Mouse (Mus musculus): ENCODE results near the gene Islr2. TPM values are rescaled to one million over a fixed set of nuclear protein-coding genes. Genes with fewer than 3 reads are reported as not detected.
A peak's percentile ranks its signal among the peaks of the same experiment; 100 is the strongest.

Gene Islr2
- total RNA-seq, 4 experiments from 2014 or later: 0.53 to 2.5 (median 0.73) TPM

GRCm38 (mm10) chr9:58196610-58197567 is 7.2 kb downstream of the Islr2 start:
- DNase-seq (ENCODE audit: low spot score): no peak

GRCm38 (mm10) chr9:58196141-58196540 is 8.0 kb downstream of the Islr2 start:
- DNase-seq (ENCODE audit: low spot score): no peak

GRCm38 (mm10) chr9:58195671-58196070 is 8.4 kb downstream of the Islr2 start:
- no peak for DNase-seq (ENCODE audit: low spot score)

DNA sequence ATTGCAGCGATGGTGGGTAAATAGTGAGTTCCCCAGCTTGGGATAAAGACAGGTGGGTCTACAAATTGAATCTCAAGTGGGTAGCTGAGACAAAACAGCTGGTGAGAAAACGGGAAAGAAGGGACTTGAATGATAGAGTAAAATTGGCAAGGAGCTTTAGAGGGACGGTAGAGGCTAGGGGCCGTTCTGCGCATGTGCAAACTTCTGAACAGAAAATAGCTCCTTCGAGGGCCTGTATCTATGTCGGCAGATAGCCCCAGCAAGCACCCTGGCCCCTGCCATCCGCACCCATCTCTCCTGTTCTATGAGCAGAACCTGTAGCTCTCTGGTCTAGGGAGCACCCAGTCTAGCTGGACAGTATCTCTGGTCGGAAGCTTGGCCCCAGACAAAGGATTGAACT is 9.9 kb downstream of the Islr2 start:
- DNase-seq (ENCODE audit: low spot score): no peak

- DNase-seq (ENCODE audit: low spot score): no peak
These were observed 19.7 kb downstream of the Islr2 start for GRCm38 (mm10) chr9:58184456-58184855.

- no peak for DNase-seq (ENCODE audit: low spot score)
These were observed 24.7 kb downstream of the Islr2 start for GRCm38 (mm10) chr9:58179390-58179789.

DNA sequence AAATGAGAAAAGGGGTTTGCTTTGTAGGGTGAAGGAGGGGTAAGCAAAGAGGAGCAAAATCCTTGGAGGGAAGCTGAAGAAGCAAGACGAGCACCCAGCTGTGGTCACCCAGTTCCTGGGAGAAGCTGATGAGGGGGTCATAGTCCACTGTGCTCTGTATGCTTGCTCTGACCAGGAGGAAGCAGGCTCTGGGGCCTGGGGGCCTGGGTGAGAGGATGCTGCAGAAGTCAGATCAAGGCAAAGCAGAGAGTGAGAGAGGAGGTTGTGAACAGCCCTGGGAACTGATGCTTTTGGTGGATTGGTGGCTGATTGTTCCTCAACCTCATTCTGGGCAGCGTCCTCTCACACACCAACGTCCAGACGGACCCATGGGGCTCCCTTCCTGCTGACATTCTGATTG is 27.0 kb downstream of the Islr2 start:
- no peak for DNase-seq (ENCODE audit: low spot score)

GRCm38 (mm10) chr9:58175745-58176487 is 28.2 kb downstream of the Islr2 start:
- DNase-seq (ENCODE audit: low spot score): no peak

DNA sequence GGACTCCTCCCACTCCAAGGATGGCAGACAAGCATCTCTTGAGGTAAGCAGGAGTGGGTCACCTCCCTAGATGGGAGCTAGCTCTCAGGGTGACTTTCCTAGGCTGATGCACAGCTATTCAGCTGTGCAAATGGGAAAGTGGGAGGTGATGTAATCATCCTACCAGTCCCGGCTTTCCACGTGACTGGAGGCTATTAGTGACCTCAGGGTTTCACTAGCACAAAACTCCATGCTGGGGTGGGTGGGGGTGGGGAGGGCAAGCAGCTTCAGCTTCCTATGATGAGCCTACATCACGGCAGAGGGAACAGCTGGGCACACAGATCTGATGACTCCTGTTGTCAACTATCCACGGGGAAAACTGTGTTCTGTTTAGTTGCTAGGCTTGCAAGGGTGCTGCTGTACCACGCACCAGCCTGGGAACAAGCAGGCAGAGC is 29.3 kb downstream of the Islr2 start:
- DNase-seq (ENCODE audit: low spot score): no peak

DNA sequence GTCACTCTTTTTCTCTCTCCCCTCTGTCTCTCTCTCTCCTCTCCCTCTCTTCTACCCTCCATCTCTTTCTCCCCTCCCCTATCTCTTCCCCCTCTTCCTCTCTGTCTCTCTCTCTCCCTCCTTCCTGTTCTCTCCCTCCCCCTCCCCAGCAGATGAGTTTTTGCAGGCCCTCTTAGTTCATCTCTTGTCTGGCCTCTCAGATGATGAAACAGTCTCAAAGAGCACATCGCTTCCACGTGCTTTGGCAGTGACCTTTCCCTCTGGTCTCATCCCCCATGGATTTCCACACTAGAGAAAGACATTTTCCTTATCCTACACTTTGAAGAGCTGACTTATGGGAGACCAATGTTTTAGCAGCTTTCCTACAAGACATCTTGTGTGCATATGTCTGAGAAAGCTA is 31.3 kb downstream of the Islr2 start:
- DNase-seq (ENCODE audit: low spot score): no peak

DNA sequence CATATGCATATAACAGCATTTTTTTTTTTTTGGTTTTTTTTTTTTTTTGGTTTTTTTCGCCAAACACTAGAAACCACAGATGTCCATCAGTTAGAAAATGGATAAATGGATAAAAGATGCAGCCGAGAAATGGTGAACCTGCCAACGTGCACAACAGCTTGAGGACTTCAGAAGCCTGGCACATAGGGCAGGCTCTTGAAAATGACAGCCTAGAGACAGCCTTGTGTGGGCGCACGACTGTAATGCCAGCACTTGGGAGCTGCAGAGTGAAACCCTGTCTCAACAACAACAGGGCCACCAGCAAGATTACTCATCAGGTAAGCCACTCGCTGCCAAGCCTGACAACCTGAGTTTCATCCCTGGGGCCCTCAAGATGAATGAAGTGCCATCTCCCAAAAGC is 34.7 kb downstream of the Islr2 start:
- DNase-seq (ENCODE audit: low spot score): no peak

DNA sequence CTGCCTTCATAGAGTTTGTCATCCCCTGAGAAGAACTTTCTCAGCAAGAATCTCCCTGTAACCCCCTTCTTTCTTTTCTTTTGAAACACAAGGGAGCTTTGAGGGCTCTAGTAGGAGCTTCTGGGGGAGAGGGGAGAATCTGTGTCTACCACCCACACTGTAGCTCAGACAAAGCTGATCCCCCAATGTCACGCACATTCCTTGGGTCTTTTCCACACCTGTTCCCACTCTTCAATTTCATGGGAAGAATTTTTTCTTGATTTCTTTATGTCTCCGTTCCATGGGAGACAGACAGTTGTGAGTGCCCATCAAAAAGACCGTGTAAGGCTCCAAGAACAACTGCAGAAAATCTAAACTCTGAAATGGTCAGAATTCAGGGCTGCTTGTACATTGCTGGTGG is 35.2 kb downstream of the Islr2 start:
- no peak for DNase-seq (ENCODE audit: low spot score)

- no peak for DNase-seq (ENCODE audit: low spot score)
These were observed 38.3 kb downstream of the Islr2 start for GRCm38 (mm10) chr9:58165779-58166178.

GRCm38 (mm10) chr9:58163146-58163545 is 41.0 kb downstream of the Islr2 start:
- DNase-seq (ENCODE audit: low spot score): no peak

GRCm38 (mm10) chr9:58162173-58162572 is 41.9 kb downstream of the Islr2 start:
- no peak for DNase-seq (ENCODE audit: low spot score)

DNA sequence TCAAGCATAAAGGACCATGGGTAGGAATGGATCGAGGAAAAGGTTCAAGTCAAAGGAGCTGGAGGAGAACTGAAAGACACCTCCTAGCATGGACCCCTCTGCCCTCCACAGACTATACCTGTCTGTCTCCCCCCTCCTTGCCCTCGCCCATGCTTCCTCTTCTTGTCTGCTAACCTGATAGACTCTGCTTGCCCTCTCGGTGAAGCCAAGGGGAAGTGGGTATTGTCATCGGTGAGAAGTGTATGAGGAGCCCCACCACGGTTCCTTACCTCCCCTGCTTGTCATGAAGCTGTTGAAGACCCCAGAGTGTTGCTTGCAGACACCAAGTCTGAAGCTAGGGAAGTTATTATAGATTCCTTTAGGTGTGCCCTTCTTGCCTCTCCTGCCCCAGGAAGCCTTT is 43.8 kb downstream of the Islr2 start:
- no peak for DNase-seq (ENCODE audit: low spot score)

DNA sequence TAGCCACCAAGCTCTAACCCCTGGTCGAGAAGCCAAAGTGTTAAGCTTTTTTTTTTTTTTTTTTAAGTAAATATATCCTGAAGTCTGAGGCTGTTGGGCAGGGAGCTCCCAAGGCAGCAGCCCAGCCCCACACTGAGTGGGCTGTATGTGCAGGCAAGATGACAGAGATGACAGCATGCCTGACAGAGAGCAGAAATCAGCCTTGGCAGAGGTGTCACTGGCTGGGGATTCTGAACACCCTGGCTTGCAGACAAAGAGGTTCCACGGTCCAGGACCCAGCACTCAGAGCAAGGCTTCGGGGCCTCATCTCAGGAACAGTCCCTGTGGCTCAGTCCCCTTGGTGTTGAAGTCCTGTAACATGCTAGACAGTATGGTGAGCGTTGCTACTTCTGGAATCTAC is 44.3 kb downstream of the Islr2 start:
- no peak for DNase-seq (ENCODE audit: low spot score)

GRCm38 (mm10) chr9:58158541-58159311 is 45.4 kb downstream of the Islr2 start:
- peak; percentile 57 for DNase-seq (ENCODE audit: low spot score)

DNA sequence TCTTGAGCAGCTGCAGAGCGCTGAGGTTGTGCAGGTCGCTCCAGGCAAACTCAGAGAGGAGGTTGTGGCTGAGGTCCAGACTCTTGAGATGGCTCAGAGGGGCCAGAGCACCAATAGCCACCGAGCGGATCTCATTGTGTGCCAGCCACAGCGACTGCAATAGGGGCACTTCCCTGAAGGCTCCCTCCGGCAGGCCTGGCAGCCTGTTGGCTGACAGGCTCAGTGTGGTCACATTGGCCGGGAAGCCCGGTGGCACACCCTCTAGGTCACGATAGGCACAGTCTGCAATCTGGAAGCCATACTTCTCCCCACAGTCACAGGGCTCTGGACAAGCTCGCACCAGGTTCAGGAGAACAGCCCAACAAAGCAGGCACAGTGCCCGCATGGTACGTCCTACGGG is 46.3 kb downstream of the Islr2 start:
- DNase-seq (ENCODE audit: low spot score): no peak

GRCm38 (mm10) chr9:58156819-58157560 is 47.1 kb downstream of the Islr2 start:
- DNase-seq (ENCODE audit: low spot score): no peak

DNA sequence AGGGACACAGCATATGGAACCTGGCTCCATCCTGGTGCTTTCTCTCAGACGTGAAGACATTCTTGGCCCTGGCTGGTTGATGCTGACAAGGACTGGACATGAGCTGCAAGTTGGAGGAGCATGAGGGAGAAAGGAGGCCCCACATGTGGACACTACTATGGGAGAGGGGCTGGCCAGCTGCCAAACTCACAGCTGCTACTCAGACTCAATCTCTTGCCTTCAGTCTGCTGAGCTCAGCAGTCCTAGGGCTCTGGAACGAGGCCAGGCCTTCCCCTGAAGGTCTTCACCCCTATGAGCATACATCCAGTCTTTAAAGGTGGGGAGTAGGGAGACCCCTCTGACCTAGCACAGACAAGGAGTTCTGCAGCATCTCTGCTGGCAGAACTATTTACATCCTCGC is 48.8 kb downstream of the Islr2 start:
- no peak for DNase-seq (ENCODE audit: low spot score)

All from heart, adult 8-10 months (tissue).